Mouse (Mus musculus): ENCODE data around the gene Nsf.

Gene Nsf

DNA sequence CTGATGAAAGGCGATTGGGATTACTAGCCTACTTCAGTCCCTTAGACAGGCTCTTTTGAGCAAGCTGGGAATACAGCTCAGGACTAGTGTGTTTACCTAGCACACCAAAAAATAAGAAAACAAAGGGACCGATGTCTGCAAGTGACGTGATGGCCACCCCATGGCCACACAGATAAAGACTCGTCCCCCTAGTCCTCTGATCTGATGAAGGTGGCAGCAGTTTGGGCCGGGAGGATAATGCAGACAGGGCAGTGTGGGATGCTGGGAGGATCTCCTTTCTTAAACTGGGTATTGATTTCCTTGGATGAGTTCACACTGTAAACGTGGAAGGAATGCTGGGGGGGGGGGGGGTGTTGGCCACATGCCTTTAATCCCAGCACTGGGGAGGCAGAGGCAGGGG, 13.0 kb downstream of the Nsf start:
- DNase-seq = no peak

DNA sequence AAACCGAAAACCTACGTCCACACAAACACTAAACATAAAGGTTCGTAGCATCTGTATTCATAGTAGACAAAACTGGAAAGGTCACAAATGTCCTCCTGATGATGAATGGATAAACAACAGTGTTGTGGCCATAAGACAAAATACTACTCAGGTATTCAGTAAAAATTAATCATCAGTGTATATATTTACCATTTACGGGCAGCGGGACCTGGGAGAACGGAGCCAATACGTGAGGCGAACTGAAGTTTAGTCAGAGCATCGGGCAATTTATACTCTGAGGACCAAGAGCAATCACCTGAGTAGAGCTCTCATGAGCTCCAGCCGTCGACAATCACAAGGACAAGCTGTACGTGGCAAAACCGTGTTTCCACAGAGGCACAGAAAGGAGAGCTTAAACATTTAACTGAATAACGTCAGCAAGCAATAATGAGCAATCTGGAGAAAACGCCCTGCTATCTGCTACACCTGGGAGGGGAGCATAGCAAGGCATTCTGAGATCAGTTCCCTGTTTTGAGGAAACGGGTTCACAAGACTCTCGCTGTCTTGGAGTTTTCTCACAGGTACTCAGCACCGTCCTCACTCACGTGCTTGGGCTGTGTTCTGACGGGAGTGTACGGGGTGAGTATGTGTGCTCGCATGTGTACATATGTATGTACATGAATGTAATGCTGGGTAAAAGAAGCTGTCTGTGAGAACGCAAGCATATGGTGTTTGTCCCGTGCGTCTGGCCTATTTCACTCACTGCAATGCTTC, 15.7 kb downstream of the Nsf start:
- DNase-seq = no peak

DNA sequence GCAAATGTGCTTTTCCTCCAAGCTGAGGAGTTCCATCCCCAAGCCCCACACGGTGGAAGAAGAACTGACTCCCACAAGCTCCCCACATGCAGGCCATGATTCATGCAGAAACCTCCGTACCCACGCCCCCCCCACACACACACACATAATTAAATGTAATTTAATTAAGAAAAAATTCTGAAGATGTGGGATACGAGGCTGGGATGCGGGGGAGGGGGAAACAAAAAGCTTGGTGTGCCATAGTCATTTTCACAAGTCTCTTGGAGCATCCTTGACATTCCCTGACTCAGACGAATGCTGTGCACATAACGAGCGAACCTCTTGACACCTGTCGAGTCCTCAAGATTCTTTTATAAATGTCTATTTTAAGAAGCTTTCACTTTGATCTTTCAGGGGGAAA, 16.4 kb downstream of the Nsf start:
- no peak for DNase-seq

DNA sequence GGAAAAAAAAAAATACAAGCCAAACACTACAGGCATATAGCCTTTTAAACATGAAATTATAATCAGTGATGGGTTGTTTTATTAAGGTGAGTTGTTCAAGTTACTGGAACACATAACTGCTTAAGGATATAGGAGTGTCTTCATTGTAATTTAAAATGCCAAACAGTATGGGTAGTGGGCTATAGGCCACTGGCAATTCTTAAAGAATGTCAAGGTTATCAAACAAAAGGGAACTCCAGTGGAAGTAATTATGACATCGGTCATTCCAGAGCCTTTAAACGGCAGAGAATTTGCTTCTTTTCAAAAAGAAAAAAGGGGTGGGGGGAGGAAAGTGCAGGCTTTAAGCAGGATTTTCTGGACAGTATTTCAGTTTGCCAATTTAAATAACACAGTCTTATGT, 18.1 kb downstream of the Nsf start:
- no peak for DNase-seq

DNA sequence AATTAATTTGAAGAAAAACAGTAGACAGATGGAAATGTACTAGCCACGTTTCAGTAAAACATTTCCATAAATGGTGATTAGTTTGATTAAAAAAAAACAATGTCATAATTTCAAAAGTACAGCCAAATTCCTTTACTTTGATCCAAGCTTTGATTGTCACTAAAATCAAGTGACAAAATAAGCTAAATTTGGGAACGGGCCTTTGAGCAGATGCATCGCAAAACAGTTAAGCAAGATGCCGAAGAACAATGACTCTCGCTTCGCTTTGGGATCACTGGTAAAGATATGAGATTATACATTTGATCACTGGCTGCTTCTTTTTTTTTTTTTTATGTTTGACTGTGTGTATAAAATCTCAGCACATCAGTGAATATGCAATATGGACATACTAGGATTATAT, 20.0 kb downstream of the Nsf start:
- DNase-seq = no peak

DNA sequence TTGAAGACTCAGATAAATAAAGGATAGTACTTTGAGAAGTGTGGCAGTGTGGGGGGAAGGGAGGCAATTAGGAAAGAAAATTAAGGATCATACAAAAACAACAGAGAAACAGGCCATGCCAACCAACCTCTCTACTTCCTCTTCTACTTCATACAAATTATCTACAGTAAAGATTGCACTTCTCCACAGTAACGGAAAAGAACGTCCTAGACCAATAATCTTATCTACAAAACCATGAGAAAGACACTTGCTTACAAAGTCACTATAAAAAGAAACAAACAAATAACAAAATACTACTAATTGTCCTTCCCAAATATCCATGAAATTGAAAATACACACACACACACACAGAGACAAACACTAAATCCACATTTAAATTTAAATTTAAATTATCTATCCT, 29.9 kb downstream of the Nsf start:
- no peak for DNase-seq

DNA sequence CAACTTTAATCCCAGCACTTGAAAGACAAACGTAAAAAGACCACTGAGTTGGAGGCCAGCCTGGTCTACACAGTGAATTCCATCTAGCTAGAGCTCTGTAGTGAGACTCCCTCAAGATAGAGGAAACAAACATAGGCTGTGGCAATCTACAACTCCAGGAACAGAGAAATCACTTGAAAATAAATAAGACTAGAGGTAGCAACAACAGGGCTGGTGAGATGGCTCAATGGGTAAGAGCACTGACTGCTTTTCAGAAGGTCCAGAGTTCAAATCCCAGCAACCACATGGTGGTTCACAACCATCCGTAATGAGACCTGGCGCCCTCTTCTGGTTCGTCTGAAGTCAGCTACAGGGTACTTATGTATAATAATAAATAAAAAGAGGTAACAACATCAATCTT, 30.6 kb downstream of the Nsf start:
- DNase-seq = no peak

DNA sequence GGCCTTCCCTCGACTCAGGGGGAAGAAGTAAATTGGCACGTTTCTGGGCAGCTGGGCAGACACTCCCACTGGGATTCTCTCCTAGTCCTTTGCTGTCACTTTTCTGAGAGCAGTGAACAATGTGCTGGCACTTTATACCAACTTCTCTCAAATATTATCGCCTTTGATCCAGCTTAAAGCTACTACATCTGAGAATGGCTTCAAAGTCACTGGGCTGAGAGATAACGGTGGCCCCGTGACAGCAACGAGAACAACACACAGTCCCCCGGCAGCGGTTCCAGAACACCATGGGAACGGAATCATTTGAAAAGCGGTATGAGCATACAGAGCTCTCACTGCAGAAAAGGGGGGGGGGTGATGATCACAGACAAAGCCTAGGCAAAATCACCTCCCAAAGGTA, 31.0 kb downstream of the Nsf start:
- no peak for DNase-seq

DNA sequence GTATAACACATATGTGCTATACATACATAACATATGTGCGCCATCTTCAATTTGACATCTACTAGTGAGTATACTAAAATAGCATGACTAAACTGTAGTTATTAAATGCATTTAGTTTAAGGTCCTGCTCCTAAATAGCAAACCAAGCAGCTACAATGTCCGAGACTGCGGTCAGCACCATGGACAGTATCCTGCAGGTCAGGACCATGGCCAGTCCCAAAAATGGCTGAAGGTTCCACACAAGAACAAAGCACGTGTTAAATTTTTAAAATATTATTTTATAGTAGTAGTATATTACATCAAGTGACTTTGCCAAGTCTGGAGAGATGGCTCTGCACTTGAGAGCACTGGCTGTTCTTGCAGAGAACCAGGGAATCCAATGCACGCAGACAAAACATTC, 33.2 kb downstream of the Nsf start:
- DNase-seq = no peak

DNA sequence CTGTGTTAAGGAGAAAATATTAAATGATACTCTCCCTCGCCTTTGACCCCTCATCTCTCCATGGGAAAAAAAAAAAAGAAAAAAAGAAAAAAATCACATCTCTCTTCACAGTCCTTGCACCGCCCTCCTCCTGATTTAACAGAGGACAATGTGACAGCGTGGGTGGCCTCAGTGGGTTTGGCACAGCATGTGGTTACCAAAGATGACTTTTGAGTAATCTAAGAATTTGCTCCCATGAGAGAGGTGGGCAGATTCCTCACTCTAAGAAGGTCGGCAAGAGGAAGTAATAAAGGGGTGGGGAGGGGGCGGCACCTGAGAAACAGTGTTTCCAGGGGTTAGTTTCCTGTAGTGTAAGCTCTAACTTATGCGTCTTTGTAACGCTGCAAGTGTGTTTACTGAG, 37.0 kb downstream of the Nsf start:
- no peak for DNase-seq

DNA sequence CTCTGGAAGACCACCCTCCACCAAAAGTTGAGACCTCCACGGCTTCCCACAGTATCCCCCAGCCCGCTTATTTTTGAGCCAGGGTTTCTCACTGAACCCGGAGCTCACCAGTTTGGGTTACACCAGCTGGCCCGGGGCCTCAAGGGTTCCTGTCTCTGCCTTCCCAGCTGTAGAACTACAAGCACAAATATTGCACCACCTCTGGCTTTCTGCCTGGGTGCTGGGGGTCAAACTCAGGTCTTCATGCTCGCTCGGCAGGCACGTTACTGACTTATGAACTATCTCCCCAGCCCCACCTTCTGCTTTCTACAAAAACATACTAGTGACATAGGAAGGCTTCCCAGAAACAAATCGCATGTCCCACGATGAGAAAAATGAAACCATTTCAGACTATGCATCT, 38.2 kb downstream of the Nsf start:
- DNase-seq = no peak

DNA sequence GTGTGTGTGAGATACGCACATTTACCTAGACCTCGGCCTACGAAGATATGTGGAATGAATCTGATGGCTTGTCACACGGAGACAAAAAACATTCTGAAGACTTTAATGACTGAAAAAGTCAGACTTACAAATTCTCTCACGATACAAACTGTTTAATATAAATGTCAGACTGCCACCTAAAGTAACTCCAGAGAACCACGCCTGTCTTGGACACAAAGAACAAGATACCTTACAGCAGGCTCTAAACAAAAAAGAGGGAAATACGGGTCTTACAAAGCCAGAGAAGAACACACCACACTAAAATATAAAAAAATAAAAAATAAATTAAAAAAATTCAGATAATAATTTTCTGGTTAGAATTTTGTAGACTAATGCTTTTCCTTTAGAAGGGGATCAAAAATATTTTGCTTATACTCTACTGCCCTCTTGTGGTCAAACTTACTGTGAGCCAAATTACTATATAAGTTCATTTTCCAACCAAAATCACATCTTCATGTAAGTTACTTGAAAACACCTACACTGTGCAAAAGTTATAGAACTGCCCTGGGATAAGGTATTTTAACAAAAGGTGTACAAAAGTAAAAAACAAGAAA, 42.8 kb downstream of the Nsf start:
- DNase-seq = no peak

DNA sequence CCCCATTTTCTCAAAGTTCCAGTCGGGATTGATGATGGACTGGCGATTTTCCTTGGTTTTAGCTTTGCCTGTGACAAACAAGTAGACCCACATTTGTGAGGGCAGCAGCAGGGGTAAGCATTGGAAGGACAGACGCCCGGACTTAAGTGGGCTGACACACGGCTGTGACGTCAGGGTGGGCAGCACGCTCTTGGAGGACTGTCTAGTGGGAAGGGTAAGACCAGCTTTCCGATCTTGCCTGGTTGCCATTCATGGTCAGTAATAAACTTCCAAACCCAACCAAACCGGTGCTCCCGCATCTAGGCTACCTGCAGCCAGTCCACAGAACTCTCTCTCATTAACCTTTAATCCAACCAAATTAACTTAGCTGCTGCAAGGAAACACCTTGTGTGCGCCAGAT, 43.3 kb downstream of the Nsf start:
- DNase-seq = no peak

DNA sequence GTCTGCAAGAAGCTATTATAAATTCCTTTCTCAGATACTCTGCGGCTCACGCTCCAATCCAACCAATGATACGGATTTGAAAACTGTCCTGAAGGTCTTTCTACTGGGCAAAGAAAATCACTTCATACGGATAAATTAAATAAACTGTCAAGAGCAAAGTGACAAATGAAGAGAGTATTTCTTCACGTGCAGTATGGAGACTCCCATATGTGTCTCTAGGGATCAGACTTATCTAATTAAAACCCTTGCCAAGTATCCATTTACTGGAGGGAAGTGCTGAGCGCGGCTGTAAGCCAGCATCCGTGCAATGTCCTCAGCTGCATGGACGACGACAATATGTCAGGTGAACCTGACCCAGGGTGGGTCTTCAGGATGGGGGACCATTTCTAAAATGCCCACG, 44.0 kb downstream of the Nsf start:
- no peak for DNase-seq

DNA sequence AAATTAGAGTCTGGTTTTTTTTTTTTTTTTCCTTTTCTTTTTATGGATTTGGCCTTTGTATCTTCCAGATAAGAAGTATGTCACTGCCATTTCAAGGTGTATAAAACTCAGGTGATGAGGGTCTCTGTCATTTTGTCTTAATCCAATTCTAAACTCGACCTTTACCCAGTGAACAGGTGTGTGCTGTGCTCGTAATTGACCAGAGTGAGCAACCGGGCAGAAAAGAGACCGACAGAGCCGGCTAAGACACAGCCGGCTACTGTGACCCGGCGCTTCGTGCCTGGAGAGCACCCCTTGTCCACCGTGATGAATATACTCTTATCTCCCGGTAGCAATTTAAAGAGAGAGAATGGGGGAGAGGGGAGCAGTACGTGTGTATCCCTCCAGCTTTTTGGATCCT, 44.5 kb downstream of the Nsf start:
- no peak for DNase-seq

DNA sequence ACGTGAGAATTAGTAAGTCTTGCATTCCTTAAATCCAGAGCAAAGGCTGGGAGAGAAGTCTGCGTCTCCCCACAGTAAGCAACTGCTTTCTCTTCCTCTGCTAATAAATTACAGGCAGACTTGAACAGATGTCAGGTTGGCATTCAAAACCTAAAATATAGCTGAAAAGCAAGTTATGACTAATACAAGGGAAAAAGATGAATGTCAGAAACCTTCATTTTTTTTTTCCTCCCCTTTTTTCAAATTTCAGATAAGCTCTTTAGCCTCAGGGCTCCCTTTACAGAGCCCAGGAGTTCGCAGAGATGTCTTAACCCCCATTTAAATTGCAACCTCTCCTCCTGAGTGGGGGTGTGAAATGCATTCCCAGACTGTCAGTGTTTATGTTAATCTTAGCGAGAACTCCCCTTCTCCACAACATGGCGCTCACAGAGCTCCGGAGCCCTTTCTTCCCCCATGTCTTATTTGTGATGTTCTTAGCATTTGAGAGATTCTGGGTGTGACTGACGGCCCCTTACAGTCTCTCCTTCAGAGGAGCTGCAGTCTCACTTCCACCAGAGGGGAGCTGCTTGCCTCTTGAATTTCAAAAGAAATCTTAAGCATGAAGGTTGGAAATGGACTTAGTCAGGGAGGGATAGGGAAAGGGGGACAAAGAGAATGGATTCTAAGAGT, 47.7 kb downstream of the Nsf start:
- no peak for DNase-seq

DNA sequence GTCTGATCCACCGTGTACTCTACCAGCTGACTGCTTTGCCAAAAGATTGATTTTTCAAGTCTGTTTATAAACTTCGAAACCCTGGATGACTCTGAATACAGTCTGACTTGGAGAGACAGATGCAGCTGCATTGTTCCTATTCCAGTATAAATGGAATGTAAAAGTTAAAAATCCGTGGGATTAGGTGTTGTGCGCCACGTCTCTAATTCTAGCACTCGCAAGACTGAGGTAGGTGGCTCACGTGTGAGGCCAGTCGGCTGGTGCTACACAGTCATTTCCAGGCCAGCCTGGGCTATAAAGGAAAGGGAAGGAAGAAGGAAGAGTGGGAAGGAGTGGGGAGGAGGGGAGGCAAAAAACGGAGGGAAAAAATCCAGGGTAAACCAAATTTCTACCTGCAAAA, 48.4 kb downstream of the Nsf start:
- no peak for DNase-seq

DNA sequence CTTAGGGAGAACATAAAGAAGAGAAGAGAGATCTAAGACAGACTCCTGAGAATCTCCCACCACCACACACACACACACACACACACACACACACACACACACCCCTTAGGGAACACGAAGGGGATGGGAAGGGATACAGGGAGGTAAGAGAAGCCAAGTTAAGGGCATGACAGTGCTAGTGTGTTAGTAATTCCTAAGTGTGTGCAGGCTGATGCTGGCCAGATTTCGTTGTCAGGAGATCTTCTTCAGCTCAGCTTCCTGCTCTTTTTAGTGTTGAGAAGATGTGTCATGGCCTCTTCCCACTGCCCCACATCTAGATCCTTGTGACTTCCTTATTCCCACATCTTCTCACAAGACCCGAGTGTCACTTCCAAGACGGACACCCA, 52.3 kb downstream of the Nsf start:
- no peak for DNase-seq

DNA sequence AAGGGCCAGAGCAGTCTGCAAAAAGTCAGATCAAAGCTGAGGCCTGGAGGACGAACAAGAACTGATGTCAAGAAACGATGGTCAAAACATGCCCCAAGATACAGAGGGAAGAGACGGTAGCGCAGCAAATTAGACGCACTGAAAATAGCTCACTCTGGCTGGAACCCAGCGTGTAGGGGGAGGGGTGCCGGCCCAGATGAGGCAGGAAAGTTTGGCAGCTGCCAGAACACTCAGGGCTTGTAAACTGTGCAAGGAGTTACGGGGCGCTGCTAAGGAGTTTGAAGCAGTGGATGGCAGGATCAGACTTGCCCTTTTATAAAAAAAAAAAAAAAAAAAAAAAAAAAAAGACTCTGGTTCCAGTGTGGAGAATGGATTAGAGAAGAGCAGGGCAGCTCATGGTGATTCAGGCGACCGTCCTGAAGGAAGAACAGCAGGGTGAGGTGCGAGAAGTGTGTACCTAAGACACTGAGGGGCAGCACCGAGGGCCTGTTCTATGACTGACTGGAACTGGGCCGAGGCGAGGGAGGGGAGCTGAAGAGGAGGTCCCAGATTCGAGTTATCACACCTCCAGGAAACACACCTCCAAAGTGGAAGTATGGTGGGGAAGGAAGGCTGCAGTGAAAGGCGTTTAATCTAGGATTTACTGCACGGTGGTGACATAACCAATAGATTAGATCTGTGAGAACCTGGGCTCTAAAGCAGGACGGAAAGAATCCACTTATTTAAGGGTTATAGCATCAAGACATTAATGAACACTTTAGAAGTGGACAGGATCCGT, 52.9 kb downstream of the Nsf start:
- no peak for DNase-seq

DNA sequence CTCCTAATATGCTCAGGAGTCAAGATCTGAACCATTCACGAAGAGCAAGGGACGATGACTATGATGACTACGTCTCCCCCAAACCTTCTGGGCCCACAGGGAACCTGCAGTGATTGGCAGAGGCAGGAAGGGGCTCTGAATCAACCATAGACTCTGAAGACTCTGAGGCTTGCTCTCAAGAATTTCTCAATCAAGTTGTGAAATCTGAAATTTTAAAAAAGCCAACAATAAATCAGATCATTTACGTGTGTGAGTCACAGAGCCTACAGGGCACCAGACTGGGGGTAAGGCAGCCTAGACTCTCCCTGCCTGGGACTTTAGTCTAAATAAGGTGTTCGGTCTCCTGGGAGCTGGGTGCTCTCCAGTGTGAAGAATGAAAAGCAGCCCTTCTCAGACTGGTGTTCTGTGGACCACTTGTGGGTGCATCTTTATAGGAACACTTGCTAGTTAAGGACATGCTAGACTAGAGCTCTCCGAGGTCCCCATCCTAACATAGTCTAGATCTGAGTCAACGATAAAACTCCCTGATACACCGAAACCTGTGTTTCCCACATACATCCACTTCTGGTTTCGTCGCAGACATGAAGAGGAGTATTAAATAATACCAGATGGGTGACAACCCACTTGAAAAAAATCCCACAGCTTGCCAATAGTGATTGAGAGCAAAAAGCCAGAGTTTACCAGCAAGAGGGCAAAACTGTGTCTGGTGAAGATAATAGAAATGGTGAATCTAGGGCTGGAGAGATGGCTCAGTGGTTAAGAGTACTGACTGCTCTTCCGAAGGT, 56.7 kb downstream of the Nsf start:
- DNase-seq = no peak

DNA sequence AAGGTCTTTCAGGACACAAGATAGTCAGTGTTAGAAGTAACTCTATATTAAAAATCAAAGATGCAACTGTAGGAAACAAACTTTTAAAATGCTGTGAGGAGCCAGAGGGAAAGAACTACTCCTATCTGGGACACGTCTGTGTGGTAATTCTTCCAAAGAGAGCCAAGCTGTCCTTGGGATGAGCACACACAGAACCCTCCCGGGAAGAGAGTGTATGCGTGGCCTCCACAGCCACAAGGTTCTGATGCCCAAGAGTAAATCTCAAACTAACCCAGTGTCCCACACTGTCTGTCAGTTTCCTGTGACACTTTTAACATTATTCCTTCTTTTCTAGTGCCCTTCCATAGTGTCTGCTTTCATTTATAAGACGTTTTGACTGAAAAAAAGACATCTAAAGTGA, 57.8 kb downstream of the Nsf start:
- DNase-seq = no peak

DNA sequence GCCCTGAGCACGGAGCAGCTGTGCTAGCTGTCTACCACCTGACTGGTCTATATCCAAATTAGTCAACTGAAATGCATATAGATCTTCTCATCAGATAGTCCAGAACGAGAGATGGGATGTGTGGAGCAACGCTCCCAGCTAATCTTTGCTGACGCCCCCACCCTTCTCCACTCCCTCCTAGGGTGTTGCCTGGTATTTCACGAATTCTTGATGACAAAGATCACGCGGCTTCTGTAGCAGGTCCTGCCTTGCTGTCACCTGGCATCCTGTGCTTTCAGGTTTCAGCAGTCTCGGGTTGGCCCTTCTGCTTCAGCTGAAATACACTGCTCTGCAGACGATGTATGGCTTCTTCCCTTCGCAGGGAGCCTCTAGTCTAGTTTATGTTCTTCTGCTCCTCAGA, 61.0 kb downstream of the Nsf start:
- no peak for DNase-seq

DNA sequence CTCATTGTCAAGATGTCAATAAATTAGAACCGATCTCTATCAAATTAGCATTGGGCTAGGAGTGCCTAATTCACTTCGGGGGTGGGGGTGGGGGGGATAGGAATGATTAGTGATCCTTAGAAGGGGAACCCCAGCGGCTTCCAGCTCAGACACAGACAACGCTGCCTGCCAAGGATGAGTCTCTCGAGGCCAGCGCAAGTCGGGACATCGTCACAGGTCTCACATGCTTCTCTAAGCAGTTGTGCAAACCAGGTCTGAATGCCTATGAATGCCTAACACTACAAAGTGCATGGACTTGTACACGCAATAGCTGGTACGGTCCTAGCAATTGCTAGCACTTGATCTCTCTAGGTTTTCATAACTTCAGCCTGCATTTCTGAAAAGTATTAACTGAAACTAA, 62.1 kb downstream of the Nsf start:
- no peak for DNase-seq

All from right cerebral cortex, postnatal 25 days (tissue).